Mouse (Mus musculus) bone marrow macrophage, adult 2 months (primary cell): Measurements from ENCODE around the gene Frmd4b. TPM values are rescaled to one million over a fixed set of nuclear protein-coding genes. Genes with fewer than 3 reads are reported as not detected.

Experiments
- H3K27ac ChIP-seq: 2 replicates; pipeline ENCODE4 v1.5.1; 2012; ENCODE audit warnings: low read depth, low read length; ENCODE audit not compliant: insufficient read depth
- H3K4me1 ChIP-seq: 2 replicates; pipeline ENCODE4 v1.6.1; 2012; ENCODE audit warnings: low read length; ENCODE audit not compliant: control insufficient read depth, insufficient read depth
- H3K4me3 ChIP-seq: 2 replicates; pipeline ENCODE4 v1.5.1; 2012; ENCODE audit warnings: mild to moderate bottlenecking, low read length, moderate library complexity; ENCODE audit not compliant: insufficient read depth
- CTCF ChIP-seq: IDR thresholded peaks from 2 replicates; pipeline ENCODE4 v1.5.1; 2012; ENCODE audit warnings: low read depth, mild to moderate bottlenecking, low read length, moderate library complexity
- POLR2A ChIP-seq: IDR thresholded peaks from 2 replicates; pipeline ENCODE4 v1.6.1; 2012; ENCODE audit warnings: mild to moderate bottlenecking, low read depth, low read length, borderline replicate concordance
- polyA plus RNA-seq: library from polyadenylated mRNA; stranded (reverse); fragments of >200 nt; gene quantifications from 2 replicates; pipeline ENCODE4 v1.2.4, GENCODE M21; 2012; ENCODE audit not compliant: missing spikeins, insufficient read depth, insufficient read length

The Frmd4b gene
- polyA plus RNA-seq, 1 experiment = 115 TPM

GRCm38 (mm10) chr6:97407914-97408313 is 209.4 kb downstream of the Frmd4b start:
- no peak for TF ChIP-seq POLR2A
- TF ChIP-seq CTCF = no peak
- Histone ChIP-seq H3K27ac (peak overlapping the region; percentile 26; the same call in 1 of the 2 replicates), H3K4me3 (no peak overlapping the region), H3K4me1 (peaks cover 16% of the 10 kb centered on the region)

DNA sequence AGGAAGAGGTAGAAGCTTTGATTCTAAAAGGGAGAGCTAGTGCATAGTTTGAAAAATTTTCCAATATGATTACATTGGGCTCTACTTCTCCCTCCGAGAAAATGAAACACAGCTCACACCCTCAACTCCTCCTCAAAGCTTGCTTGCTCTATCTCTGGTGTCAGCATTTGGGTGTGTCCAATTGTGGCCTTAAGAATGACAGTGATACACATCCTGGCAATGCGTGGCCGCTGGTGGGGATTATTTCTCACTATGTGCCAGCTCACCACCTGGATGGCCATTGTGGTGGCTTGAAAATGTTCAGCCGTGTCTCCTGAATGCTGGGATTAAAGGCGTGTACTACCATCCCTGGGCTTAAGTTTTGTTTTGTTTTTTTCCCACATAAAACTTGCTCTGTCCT is 209.9 kb downstream of the Frmd4b start:
- TF ChIP-seq POLR2A = no peak
- TF ChIP-seq CTCF = no peak
- peaks cover 16% of the 10 kb centered on the region for H3K4me1 ChIP-seq
- no peak overlapping the region for H3K4me3 ChIP-seq

GRCm38 (mm10) chr6:97405311-97405710 is 212.0 kb downstream of the Frmd4b start:
- H3K4me3 ChIP-seq = no peak overlapping the region
- TF ChIP-seq POLR2A (no peak), CTCF (no peak)
- peaks cover 16% of the 10 kb centered on the region for H3K4me1 ChIP-seq
- H3K27ac ChIP-seq = no peak overlapping the region

More for the DNA sequence above, 209.9 kb downstream of the Frmd4b start:
- peak overlapping the region; percentile 26; the same call in 1 of the 2 replicates for H3K27ac ChIP-seq

DNA sequence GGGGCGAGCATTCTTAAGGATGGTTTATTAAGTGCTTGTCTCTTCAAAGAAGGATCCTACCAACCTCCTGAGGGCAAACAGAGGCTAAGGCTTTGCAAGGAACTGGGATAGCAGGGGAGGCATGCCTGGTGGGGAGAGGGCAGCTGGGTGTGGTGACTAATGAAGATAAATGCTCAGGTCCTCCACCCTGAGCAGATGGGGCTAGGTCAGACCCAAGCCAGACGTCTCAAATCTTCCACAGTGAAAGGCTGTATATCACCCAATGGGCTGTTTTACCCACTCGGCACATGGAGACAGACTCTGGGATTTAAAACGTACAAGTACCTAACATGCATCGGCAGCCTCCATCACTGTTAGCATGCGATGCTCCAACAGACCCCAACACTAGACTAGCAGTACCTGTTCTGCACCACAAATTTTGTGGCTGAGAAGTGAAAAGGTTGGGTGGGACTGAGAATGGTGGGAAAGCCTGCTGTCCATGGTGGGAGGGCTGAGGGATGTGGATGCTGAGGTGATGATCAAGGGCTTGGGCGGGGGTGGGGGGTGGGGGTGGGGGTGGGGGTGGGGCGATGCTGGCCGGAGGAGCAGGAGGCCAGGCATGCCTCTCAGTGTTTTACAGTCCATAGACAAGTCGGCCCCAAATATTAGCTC is 214.4 kb downstream of the Frmd4b start:
- TF ChIP-seq POLR2A (no peak), CTCF (no peak)
- H3K4me1 ChIP-seq = peaks cover 23% of the 10 kb centered on the region
- no peak overlapping the region for H3K27ac ChIP-seq
- no peak overlapping the region for H3K4me3 ChIP-seq

DNA sequence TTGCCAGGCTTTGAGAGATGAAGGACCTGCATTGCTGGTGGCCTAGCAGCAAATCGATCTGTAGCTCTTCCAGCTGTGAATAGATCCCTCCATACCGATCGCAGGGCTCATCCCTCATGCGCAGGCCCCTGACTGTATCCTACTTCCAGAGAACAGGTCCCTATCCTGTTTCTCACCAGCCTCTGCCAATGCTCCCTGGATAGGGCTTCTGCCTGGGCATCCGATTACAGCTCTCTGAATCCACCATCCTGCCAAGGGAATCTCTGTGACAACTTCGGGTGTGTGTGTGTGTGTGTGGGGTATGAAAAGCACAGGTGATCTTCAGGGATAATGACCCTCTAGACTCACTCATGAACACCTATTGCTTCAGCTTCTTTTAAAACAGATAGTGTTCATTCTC is 216.9 kb downstream of the Frmd4b start:
- no peak for TF ChIP-seq CTCF
- Histone ChIP-seq H3K4me1 (peaks cover 33% of the 10 kb centered on the region), H3K4me3 (no peak overlapping the region), H3K27ac (no peak overlapping the region)

GRCm38 (mm10) chr6:97397935-97398334 is 219.4 kb downstream of the Frmd4b start:
- H3K4me3 ChIP-seq = no peak overlapping the region
- H3K27ac ChIP-seq = peak overlapping the region; percentile 89
- TF ChIP-seq CTCF (no peak), POLR2A (no peak)
- peaks cover 33% of the 10 kb centered on the region for H3K4me1 ChIP-seq

GRCm38 (mm10) chr6:97396957-97397354 is 220.4 kb downstream of the Frmd4b start:
- Histone ChIP-seq H3K27ac (peak overlapping the region; percentile 89), H3K4me1 (peaks cover 33% of the 10 kb centered on the region), H3K4me3 (no peak overlapping the region)
- TF ChIP-seq POLR2A = no peak
- TF ChIP-seq CTCF = no peak

- H3K4me3 ChIP-seq = no peak overlapping the region
- H3K4me1 ChIP-seq = peaks cover 33% of the 10 kb centered on the region
- no peak for TF ChIP-seq POLR2A
- H3K27ac ChIP-seq = peak overlapping the region; percentile 89
Observed at GRCm38 (mm10) chr6:97396351-97396956, 220.9 kb downstream of the Frmd4b start.

- Histone ChIP-seq H3K4me3 (no peak overlapping the region), H3K4me1 (peaks cover 33% of the 10 kb centered on the region), H3K27ac (peak overlapping the region; percentile 75)
- TF ChIP-seq POLR2A = no peak
- TF ChIP-seq CTCF = no peak
Observed at GRCm38 (mm10) chr6:97395477-97396350, 221.6 kb downstream of the Frmd4b start.
